Mouse (Mus musculus) ovary, postnatal 36 days (tissue): ENCODE measurements around the gene Ovol1.

Source experiments
- DNase-seq: peaks from one replicate; pipeline ENCODE4 v3.0.0; 2022; ENCODE audit warnings: low spot score, mixed read lengths

Ovol1 gene

DNA sequence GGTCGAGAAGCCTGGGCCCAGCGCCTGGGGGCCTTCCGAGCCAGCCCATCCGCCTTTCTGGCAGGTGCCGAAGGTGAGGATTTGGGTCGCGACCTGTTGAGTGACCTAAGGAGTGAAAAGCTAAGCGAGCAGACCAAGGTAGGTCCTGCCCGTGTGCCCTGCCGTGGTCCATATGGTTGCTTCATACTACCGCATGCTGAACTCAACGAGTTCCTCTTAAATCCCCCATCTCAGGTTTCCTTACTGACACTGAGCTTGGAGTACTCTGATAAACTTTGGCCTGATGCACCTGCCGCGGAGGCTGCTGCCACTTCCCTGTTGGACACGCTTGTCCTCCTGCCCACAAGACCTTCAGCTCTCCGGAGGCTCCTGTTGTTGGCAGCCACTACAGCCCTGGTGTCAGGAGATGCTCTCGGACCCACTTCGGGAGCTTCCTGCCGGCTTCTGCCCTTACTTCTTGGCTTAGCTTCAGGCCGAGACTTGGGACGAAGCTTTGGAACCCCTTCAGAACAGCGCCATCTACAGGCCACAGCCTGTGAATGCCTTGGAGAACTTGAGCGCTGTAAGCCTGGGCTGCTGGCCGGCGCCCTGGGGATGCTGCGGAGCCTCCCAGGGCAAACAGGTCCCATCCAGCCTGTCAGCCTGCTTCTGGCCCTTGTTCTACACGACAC, 8.2 kb upstream of the Ovol1 start:
- peak; percentile 78 for DNase-seq

DNA sequence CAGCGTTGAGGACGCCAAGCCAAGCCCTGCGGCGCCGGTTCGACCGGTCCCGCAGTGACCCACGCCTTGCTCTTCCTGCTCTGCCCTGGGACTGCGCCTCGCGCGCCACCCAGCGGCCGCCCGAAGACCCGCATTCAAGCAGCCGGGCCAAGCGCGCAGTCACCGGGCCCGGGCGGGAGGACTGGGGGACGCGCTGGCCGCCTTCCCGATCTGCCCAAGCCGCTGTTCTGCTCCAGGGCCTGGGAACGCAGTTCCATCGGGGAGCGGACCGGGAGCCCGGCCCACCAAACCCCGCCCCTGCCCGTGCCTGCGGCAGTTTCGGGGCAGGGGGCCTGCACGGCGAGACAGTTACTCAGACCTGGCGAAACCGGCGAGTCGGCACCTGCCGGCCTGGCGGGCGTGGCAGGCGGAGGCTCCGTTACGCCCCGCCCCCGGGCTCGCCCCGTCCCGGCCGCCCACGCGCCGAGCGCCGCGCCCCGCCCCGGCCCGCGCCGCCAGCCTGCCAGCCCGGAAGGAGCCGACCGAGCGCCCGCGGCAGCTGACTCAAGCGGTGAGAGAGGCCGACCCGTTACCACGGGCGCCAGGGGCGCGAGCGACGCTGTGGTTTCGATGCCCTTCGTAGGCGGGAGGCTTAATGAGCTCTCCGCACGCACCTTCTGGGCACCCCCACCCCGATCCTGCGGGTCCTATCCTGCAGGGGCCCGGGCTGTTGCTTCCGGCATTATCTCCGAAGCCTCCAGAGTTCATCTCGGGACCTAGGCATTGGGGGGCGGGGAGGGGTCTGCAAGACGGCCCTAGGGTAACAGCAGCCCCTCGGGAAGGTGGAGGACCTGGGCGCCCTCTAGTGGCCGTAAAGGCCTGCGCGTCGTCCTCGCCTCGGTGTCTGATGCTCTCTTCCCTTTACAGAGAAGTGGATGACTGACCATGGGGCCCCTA, 7.4 kb upstream of the Ovol1 start, which contains the start of gene Ap5b1:
Ap5b1 (plus strand) TSS at position 492 of the 936 bp plus-strand sequence.
- DNase-seq: peak; percentile 92

DNA sequence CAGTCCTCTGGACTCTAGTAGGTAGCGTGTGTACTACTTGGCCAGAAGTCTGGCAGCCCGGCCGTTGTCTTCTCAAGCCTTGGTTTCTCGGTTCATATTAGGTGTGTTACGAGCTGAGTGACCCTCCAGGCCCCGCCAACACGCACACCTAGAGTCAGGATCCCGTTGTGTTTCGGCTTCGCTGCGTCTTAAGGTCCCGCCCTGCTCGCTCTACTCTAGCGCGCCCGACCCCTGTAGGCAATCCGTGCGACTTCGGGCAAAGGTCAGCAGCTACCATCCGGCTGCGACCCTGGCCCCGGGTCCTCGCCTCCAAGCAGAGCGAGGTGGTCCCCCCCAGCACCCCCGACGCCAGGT, 6.7 kb upstream of the Ovol1 start:
- DNase-seq: no peak

DNA sequence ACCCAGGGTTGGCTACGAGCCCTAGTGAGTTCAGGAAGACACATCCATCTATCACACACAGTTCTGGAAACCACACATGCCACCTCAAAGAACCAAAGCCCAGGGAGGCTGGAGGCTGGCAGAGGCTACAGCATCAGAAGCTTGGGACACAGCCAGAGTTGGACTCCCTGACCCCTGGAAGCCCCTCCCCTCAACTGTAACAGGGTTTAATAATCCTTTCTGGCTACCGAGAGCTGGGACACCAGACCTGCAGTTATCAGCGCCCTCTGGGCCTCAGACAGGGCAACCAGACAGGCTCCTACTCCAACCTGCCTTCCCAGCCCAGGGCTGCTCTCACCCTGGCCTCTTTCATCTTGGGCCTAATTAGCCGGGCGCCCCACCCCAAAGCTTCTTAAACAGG, 5.9 kb upstream of the Ovol1 start:
- no peak for DNase-seq

DNA sequence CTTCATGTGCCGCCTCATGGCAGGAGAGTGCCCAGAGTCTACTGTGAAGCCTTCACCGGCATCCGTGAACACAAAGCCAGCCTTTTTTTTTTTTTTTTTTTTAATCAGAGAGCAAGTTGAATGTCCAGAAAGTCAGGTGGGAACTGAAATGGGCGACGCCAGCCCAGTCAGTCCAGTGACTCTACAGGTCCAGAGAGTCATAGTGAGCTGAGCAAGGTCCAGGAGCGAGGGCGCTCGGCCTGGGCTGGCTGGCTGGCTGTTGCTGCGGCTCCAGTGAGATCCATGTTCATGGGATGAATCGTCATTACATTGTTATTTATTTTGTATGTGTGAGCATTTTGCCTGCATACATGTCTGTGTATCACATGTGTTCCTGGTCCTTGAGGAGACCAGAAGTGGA, 2.3 kb upstream of the Ovol1 start:
- no peak for DNase-seq

DNA sequence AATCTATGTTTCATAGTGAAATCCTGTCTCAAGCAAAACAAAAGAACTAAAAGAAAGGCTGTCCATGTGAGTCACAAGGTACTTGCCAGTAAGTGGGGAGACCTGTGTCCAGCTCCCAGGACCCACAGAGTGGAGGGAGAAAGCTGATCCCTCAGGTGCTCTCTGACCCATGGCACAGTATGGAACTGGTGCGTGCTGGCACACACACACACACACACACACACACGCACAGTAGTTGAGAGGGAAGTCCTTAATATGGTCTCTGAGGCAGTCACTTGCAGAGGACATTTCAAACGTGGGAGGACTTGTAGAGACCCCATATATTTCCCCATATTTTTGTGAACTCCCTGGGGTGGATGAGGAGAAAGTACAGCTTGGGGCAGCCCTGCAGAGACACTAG, 1.4 kb upstream of the Ovol1 start:
- DNase-seq: no peak

DNA sequence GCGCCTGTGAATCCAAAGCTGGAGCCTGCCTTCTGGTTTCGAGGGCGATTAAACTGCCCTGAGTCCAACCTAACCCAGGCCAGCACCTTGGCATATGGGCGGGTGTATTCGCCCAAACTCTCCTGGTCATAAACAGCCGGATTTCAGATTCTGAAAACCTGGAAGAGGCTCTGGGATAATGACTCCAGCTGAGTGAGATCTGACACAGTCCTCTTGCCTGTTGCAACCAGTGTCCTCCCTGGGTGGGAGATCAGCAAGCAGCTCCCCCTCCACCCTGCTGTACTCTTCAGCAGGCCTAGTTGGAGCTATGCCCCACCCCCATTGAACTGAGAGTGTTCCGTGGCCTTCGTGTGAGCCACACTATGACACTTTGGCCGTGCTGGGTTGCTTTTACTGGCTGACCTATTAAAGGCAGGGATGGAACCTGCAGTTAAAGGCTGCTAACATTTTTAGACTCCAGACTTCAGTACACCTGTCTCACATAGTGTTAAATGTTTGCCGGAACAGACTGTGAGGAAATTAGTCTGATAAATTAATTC, 875 bp upstream of the Ovol1 start:
- DNase-seq: no peak

DNA sequence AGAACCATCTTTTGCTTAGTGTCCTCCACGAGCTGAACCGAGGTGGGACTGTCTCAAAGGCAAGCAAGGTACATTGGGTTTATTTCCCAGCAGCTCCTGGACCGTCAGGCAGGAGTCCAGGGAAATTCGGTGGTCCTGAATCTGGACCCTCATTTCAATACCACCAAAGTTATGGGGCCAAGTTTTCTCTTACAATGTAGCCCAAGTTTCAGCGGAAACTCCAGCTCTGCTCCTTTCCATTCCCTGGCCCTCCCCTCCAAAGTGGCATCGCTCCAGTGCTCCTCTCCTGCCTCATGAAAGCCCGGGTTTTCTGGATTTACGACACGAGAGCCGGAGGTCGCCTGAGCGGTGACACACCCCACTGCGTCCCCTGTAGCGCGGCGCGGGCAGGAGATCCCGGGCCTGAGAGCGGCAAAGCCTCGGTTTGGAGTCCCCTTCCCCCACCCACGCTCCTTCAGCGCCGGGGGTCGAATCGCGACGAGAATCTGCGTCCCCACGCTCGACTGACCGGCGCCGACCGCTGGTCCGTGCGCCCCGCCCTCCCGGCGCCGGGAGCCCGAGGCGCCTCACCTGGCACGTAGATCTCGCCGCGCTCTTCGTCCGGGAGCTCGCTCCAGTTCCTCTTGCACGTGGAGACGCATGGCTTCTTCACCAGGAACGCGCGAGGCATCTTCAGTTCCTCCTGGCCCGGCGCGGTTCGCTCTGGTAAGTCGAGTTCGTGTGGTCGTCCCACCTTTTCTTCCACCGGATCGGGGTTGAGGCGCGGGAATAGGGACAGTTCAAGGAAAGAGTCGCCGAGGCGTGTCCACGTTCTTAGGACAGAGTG, 602 bp downstream of the Ovol1 start:
- no peak for DNase-seq

DNA sequence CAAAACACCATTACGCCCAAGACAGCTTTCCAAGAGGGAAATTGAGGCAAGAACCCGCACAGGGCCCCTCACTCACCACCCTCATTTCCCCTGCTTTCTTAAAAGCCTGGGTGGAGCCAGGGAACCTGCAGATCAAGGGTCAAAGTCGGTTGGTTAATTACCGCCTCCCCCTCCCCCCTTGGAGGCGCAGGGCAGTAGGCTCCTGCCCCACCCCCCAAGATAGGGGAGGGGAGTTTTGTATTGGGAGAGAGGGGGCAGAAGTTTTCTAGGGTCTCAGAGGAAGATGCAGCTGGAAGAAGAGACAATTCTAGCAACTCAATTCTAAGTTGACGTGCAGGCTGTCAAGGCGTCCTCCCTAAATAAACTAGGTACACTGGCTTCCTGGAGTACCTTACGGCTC, 1.2 kb downstream of the Ovol1 start:
- DNase-seq: no peak

DNA sequence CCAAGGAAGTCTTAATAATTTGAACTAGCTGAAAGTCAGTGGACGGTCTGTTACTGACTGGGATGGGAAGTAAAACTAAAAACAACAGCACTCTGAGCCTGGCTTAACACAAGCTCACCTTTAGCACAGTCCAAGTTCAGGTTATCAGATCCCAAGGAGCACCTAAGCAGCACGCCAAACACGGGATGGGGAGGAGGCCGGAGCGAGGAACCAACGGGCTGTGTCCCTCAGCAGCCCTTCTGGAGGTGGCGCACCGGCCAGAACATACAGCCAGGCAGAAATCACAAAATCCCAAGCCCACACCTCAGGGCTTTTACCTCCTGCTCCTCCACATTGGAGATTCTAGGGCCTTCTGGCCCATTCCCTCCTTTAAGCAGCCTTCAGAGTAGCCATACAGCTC, 1.7 kb downstream of the Ovol1 start:
- no peak for DNase-seq

DNA sequence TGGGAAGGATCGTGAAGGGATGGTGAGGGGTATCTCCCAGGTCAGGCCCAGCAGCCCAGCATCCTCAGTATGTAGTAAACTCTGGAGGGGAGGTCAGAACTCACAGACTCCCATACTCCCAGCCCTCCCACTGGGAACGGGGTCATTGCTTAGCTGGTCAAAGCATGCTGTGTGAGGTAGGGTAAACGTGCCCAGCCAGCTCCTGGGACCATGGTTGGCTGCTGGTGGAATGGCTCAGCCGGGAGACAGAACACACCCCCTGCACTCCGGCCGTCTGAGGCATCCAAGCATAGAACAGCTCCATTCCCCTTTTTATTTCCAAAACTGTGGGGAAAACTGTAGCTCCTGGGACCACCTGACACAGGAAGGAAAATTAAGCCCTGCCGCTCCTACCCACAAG, 2.3 kb downstream of the Ovol1 start:
- DNase-seq: no peak

DNA sequence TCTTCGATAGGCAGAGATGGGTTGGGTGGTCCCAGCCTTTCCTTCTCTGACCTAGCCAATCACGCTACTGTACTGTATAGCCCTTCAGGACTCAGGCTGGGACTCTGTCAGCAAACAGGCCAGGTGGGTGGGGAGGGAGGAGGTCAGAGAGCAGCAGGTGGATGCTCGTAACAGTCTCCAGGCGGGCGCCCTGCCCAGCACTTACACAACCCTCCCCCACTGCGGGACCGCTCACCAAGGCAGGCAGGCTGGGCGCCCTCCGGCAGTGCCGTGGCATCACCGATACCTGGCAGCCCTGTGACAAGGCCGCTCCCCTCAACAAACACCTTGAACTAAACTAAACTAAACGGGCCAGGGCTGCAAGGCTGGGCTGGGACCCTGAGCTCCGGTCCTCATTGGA, 6.2 kb downstream of the Ovol1 start:
- no peak for DNase-seq

DNA sequence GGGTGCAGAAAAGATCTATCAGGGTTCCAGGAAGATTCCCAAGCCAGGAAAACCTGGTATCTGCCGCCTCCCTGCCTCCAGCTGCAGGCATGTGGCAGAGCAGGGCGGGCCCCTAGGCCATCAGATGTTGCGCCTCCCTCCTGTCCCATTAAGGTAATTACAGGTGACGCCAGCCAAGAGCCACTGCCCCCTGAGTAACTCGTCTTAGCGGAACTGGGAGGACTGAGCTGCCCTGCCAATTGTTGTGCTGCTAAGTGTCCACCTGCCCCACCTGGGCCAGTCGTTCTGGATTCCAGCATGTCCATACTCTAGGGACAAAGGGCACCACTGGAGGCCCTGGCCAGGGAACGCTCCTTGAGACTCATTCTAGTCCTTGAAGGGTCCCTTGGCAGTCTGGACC, 6.6 kb downstream of the Ovol1 start:
- no peak for DNase-seq

DNA sequence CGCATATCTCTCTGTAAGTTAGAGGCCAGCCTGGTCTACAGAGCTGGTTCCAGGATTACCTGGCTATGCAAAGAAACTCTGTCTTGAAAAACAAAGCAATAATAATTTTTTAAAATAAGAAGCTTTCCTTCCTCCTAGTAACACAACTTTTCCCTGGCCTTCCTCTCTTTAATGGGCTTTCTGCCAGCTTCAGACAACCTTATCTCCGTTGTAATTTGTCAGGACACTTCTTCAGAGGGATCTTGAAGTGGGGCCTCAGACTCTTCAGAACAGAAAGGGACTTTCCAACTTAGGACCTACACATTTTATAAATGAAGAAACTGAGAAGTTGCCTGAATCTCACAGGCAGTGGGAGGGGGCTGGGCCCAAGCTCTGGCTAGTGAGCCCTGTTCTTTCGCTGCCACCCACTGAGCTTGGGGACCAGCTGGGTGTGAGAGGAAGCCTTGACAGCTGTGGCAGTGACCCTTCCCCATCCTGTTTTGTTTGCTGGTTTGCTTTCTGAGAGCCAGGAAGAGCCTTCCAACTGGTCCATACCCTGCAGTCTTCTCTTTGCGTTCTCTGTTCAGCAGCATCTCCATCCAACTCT, 12.9 kb downstream of the Ovol1 start:
- no peak for DNase-seq

DNA sequence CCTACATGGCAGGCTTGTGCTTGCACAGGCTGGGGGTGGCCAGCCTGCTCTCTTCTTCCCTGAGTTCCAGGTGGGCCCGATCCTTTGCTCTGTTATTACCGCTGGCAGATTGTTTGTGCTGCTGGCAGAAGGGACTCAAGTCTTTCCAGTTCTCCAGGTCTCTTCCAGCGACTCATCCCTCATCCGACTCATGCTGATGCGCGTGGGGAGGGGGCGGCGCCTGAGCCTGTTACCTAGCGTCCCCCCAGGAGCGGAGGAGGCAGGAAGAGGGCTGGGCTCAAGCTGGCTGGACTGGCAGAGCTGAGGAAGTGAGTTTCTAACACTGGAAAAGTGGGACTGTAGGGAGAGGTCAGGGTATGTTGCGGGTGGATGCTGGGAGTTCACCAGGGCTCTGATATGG, 16.4 kb downstream of the Ovol1 start:
- no peak for DNase-seq

DNA sequence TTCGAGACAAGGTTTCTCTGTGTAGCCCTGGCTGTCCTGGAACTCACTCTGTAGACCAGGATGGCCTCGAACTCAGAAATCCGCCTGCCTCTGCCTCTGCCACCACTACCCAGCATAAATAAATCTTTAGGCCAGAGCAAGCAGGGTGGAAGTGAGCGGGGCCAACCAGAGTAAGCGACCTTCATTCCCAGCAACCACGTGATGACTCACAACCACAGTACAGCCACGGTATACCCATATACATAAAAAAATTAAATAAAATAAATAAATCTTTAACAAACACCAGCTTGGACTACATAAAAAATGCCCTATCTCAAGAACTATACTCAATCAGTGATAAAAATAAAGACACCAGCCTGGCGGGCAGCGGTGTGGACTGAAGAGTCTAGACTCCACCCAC, 17.1 kb downstream of the Ovol1 start:
- no peak for DNase-seq

DNA sequence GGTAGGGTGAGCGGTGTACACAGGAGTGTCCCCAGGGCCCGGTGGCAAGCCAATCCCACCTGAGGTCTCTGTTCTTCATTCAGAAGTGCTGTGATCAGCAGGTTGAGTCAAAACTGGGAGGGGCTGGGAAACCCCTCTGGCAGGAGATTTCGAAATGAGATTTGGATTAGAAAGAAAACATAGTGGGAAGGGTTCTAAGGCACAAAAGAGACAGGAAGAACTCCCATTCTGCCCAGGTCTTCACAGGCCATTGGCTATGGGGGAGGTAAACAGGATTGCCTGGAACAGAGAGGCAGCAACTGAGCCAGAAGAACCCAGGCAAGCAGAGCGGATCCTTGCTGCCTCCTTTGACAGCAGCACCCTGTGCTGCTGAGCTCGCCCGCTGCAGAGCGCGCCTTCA, 21.7 kb downstream of the Ovol1 start:
- DNase-seq: no peak

DNA sequence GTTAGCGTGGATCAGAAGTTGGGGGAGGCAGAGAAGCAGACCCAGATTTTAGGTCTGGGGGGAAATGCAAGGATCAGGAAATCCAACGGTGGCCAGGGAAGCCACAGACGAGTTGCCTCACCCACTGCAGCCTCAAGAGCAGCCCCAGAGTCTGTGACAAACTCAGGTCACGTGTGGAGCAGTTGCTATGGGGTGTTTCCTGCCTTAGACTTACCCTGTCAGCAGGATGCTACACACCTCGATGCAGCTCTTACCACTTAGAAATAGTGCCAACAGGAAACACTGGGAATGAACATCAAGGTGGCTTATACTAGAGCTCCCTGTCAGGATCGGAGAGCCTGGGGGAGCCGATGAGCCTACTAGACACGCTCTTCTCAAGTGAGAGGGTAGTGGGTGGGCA, 27.9 kb downstream of the Ovol1 start:
- no peak for DNase-seq

DNA sequence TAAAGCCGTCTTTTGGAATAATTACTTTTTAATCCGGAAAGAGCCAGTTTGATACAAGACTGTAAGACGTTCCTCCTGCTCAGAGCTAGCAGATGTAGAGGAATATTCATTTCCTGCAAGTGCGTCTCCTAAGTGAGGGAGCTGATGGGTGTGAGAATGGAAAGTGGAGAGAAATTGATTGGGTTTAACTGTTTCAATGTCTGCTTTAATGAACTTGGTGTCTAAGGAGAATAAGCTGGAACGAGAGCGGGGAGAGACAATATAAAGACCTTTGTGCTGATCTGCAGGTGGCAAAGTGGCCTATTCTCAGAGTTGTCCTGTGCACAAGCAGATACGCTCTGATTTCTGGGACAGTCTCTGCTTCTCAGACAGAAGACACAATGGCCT, 30.3 kb downstream of the Ovol1 start:
- no peak for DNase-seq

DNA sequence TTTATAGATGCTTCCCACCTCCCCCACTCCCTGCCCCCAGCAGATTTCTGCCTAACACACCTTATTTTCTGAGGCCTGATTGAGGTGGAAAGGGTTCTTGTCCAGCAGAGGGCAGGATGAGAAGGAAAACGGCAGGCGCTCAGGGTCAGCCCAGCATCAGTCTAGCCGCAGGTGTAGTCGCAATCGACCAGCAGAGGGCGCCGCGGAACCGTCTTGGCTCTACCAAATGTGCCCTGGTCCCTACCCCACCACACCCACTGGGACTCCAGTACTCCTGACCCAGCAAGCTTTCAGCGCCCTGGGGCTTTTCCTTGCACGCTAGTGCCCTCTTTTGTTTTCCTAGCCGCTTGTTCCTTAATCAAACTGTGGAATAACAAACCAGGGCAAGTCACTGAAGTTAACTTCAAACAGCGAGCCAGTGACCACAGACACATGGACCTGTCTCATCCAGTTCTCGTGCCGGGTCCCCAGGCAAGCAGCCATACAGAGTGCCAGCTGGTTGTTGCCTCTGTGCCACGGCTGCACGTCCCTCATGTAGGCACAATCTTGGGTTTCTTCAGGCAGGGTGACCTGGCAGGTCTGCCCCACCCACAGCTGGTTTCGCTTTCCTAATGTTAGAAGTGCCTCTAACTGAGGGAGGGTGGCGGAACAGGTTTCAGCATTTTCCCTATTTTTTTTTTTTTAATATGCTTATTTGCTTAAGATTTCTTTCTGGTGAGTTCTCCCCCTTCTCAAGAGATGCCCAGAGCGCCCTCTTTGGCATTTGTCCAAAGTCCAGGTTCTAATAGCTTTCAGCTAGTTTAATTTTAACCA, 30.9 kb downstream of the Ovol1 start:
- peak; percentile 98 for DNase-seq

DNA sequence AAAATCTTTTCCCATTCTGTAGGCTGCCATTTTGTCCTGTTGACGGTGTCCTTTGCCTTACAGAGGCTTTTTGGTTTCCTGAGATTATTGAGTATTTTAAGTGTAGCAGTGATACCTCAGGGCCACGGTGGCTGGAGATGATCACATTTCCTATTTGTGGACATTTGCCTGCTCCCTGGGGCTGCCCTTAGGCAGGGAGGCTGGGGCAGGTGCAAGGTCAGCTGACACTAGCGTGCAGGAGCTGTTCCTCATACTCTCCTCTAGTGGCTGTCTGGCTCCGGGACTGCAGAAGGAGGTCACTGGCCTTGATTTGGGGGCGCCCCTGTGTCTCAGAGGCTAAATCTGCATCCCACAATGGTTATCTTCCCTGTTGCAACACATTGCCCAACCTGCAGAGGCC, 35.2 kb downstream of the Ovol1 start:
- DNase-seq: no peak
